Mouse (Mus musculus) retina, adult 2 months (tissue): ENCODE data around the gene Retreg1.

Source experiments
- DNase-seq: peaks from one replicate; pipeline ENCODE4 v3.0.0-alpha.2; 2012; ENCODE audit warnings: low read depth, low spot score

The Retreg1 gene

GRCm38 (mm10) chr15:25843086-25843991 is at the start of gene Retreg1:
Gene Retreg1, plus strand, starts transcription at chr15:25843180.
- peak; percentile 30 for DNase-seq

GRCm38 (mm10) chr15:25794123-25794522 is 48.9 kb upstream of the Retreg1 start:
- no peak for DNase-seq

- DNase-seq = no peak
These were observed 47.5 kb upstream of the Retreg1 start for GRCm38 (mm10) chr15:25795496-25795895.

GRCm38 (mm10) chr15:25796353-25796752 is 46.6 kb upstream of the Retreg1 start:
- no peak for DNase-seq

GRCm38 (mm10) chr15:25797179-25797578 is 45.8 kb upstream of the Retreg1 start:
- no peak for DNase-seq

GRCm38 (mm10) chr15:25797888-25798287 is 45.1 kb upstream of the Retreg1 start:
- DNase-seq = no peak

- DNase-seq = no peak
These were observed 41.3 kb upstream of the Retreg1 start for GRCm38 (mm10) chr15:25801726-25802125.

- no peak for DNase-seq
These were observed 40.8 kb upstream of the Retreg1 start for GRCm38 (mm10) chr15:25802194-25802593.

GRCm38 (mm10) chr15:25803111-25803510 is 39.9 kb upstream of the Retreg1 start:
- no peak for DNase-seq

- DNase-seq = peak; percentile 23
These were observed 37.5 kb upstream of the Retreg1 start for GRCm38 (mm10) chr15:25805336-25806110.

- DNase-seq = no peak
These were observed 36.6 kb upstream of the Retreg1 start for GRCm38 (mm10) chr15:25806363-25806762.

- DNase-seq = no peak
These were observed 36.1 kb upstream of the Retreg1 start for GRCm38 (mm10) chr15:25806878-25807277.

- DNase-seq = no peak
These were observed 34.1 kb upstream of the Retreg1 start for GRCm38 (mm10) chr15:25808677-25809460.

- DNase-seq = no peak
These were observed 33.3 kb upstream of the Retreg1 start for GRCm38 (mm10) chr15:25809669-25810068.

GRCm38 (mm10) chr15:25811834-25812250 is 31.1 kb upstream of the Retreg1 start:
- no peak for DNase-seq

GRCm38 (mm10) chr15:25812479-25812878 is 30.5 kb upstream of the Retreg1 start:
- DNase-seq = no peak

- DNase-seq = no peak
These were observed 28.4 kb upstream of the Retreg1 start for GRCm38 (mm10) chr15:25814535-25814934.

GRCm38 (mm10) chr15:25817191-25817590 is 25.8 kb upstream of the Retreg1 start:
- DNase-seq = no peak

GRCm38 (mm10) chr15:25821981-25822380 is 21.0 kb upstream of the Retreg1 start:
- no peak for DNase-seq

GRCm38 (mm10) chr15:25822656-25823055 is 20.3 kb upstream of the Retreg1 start:
- no peak for DNase-seq

GRCm38 (mm10) chr15:25826531-25826961 is 16.4 kb upstream of the Retreg1 start:
- DNase-seq = no peak

- no peak for DNase-seq
These were observed 14.5 kb upstream of the Retreg1 start for GRCm38 (mm10) chr15:25828464-25828863.
